Mouse (Mus musculus) liver, embryonic 13.5 days (tissue): ENCODE results near the gene Ms4a10. TPM values are rescaled to one million over a fixed set of nuclear protein-coding genes. Genes with fewer than 3 reads are reported as not detected.

ENCODE experiments used
- ATAC-seq: fragments of 200-750 bp; cut with Nextera tagmentation; 2 replicates; pipeline ENCODE4 v1.8.0; 2017; ENCODE audit warnings: low read depth, mild to moderate bottlenecking, moderate number of reproducible peaks, moderate library complexity
- DNase-seq: peaks from one replicate; pipeline ENCODE4 v3.0.0; 2022
- H3K27ac ChIP-seq: fragments of 300-500 bp; sonication (generic); 2 replicates; pipeline ENCODE4 v1.5.1; 2015; ENCODE audit warnings: moderate library complexity, mild to moderate bottlenecking, inconsistent platforms
- H3K27me3 ChIP-seq: fragments of 300-500 bp; sonication (generic); 2 replicates; pipeline ENCODE4 v1.6.1; 2015; ENCODE audit warnings: mild to moderate bottlenecking, inconsistent platforms
- H3K36me3 ChIP-seq: fragments of 300-500 bp; sonication (generic); 2 replicates; pipeline ENCODE4 v1.6.1; 2015; ENCODE audit warnings: mild to moderate bottlenecking, inconsistent platforms
- H3K4me1 ChIP-seq: fragments of 300-500 bp; sonication (generic); replicated peaks from 2 replicates; pipeline ENCODE4 v1.6.1; 2015; ENCODE audit warnings: inconsistent platforms
- H3K4me2 ChIP-seq: fragments of 300-500 bp; sonication (generic); 2 replicates; pipeline ENCODE4 v1.6.1; 2015; ENCODE audit warnings: inconsistent platforms, mild to moderate bottlenecking, moderate library complexity
- H3K4me3 ChIP-seq: fragments of 300-500 bp; sonication (generic); replicated peaks from 2 replicates; pipeline ENCODE4 v1.5.1; 2015; ENCODE audit warnings: mild to moderate bottlenecking, inconsistent platforms
- H3K9ac ChIP-seq: fragments of 300-500 bp; sonication (generic); 2 replicates; pipeline ENCODE4 v1.6.1; 2015; ENCODE audit warnings: mild to moderate bottlenecking, inconsistent platforms
- H3K9me3 ChIP-seq: fragments of 300-500 bp; sonication (generic); replicated peaks from 2 replicates; pipeline ENCODE4 v1.6.1; 2016; ENCODE audit warnings: inconsistent platforms
- WGBS: fragments of 180-500 bp; shearing (Covaris S2); methylation state at CpG from one replicate; pipeline ENCODE4 v1.1.7; 2015; ENCODE audit not compliant: insufficient replicate concordance; 5-methylcytosine and 5-hydroxymethylcytosine counted together
- polyA plus RNA-seq: library from polyadenylated mRNA; unstranded; fragments of >200 nt; fragmentation: Nextera tagmentation; extraction: Ambion mirVana; gene quantifications from 2 replicates; pipeline ENCODE4 v1.2.1, GENCODE M21; 2015

Ms4a10 gene
- polyA plus RNA-seq, 1 experiment from 2014 or later = not detected

- WGBS = 32% methylated on average over 2 of the region's 2 CpGs
- H3K9ac ChIP-seq = no peak overlapping the region
- ATAC-seq (no peak), DNase-seq (no peak)
- peaks cover 6% of the 10 kb centered on the region for H3K4me1 ChIP-seq
- H3K36me3 ChIP-seq = no peaks in the 10 kb centered on the region
- H3K27me3 ChIP-seq = peaks cover 9% of the 10 kb centered on the region; the same call in 1 of the 2 replicates
- H3K4me2 ChIP-seq = no peak overlapping the region
- H3K4me3 ChIP-seq = no peak overlapping the region
- H3K27ac ChIP-seq = no peak overlapping the region
- no peaks in the 10 kb centered on the region for H3K9me3 ChIP-seq
Observed at GRCm38 (mm10) chr19:10914870-10915269, 59.6 kb downstream of the Ms4a10 start.

GRCm38 (mm10) chr19:10914291-10914690 lies 60.2 kb downstream of the Ms4a10 start:
- H3K36me3 ChIP-seq = no peaks in the 10 kb centered on the region
- H3K4me2 ChIP-seq = no peak overlapping the region
- DNase-seq (no peak), ATAC-seq (no peak)
- peaks cover 6% of the 10 kb centered on the region for H3K4me1 ChIP-seq
- H3K9ac ChIP-seq = no peak overlapping the region
- H3K4me3 ChIP-seq = no peak overlapping the region
- peaks cover 9% of the 10 kb centered on the region; the same call in 1 of the 2 replicates for H3K27me3 ChIP-seq
- H3K27ac ChIP-seq = no peak overlapping the region
- no peaks in the 10 kb centered on the region for H3K9me3 ChIP-seq
- WGBS = 13% methylated on average over 7 of the region's 7 CpGs

Other genes with a start within 250 kb of the Ms4a10 start
- 0.08 TPM in 1 of 2 replicates, not detected in the other for gene Cd5, start 235.7 kb downstream of the Ms4a10 start, polyA plus RNA-seq
- gene Cd6, start 144.6 kb downstream of the Ms4a10 start, polyA plus RNA-seq = 0.03 TPM in 1 of 2 replicates, not detected in the other
- gene Slc15a3, start 134.9 kb downstream of the Ms4a10 start, polyA plus RNA-seq = 1.3 and 1.7 TPM in 2 replicates
- 4.0 and 4.4 TPM in 2 replicates for gene Tmem132a, start 104.7 kb downstream of the Ms4a10 start, polyA plus RNA-seq
- 21.9 and 23.0 TPM in 2 replicates for gene Tmem109, start 92.7 kb downstream of the Ms4a10 start, polyA plus RNA-seq
- 18.9 and 19.7 TPM in 2 replicates for gene Prpf19, start 79.4 kb downstream of the Ms4a10 start, polyA plus RNA-seq
- gene Zp1, start 54.0 kb downstream of the Ms4a10 start, polyA plus RNA-seq = not detected in 2 replicates
- gene Ptgdr2, start 37.5 kb downstream of the Ms4a10 start, polyA plus RNA-seq = not detected in 2 replicates
- 23.4 and 25.3 TPM in 2 replicates for gene Ccdc86, start 25.4 kb downstream of the Ms4a10 start, polyA plus RNA-seq
- not detected in 2 replicates for gene Ms4a15, start 18.6 kb upstream of the Ms4a10 start, polyA plus RNA-seq
- gene Ms4a18, start 43.4 kb upstream of the Ms4a10 start, polyA plus RNA-seq = not detected in 2 replicates
- 0.16 TPM in 1 of 2 replicates, not detected in the other for gene Ms4a8a, start 106.4 kb upstream of the Ms4a10 start, polyA plus RNA-seq
- not detected in 2 replicates for gene 1700017D01Rik, start 156.2 kb upstream of the Ms4a10 start, polyA plus RNA-seq
- not detected in 2 replicates for gene 1700025F22Rik, start 190.7 kb upstream of the Ms4a10 start, polyA plus RNA-seq
- gene Ms4a13, start 222.1 kb upstream of the Ms4a10 start, polyA plus RNA-seq = not detected in 2 replicates